Mouse (Mus musculus) heart, adult 2 months (tissue): ENCODE results near the gene Ly9.

Source experiments
- CTCF ChIP-seq: fragments of 200-600 bp; IDR thresholded peaks from 2 replicates; pipeline ENCODE4 v1.8.1; 2022; ENCODE audit warnings: antibody characterized with exemption, mild to moderate bottlenecking, moderate library complexity
- EP300 ChIP-seq: fragments of 200-500 bp; IDR thresholded peaks from 2 replicates; pipeline ENCODE4 v1.6.1; 2011; ENCODE audit warnings: low read depth, low read length, control low read depth; ENCODE audit not compliant: insufficient read depth
- POLR2A ChIP-seq: fragments of 200-500 bp; IDR thresholded peaks from 2 replicates; pipeline ENCODE4 v1.6.1; 2011; ENCODE audit warnings: mild to moderate bottlenecking, low read depth, low read length, control low read depth; ENCODE audit not compliant: insufficient read depth

- no peak for TF ChIP-seq CTCF
- no peak for TF ChIP-seq POLR2A
- no peak for TF ChIP-seq EP300
These were observed 53.6 kb downstream of the Ly9 start for GRCm38 (mm10) chr1:171553359-171554341.
